Mouse (Mus musculus) small intestine, adult 2 months (tissue): ENCODE results near the gene Cldn13.

Source experiments
- CTCF ChIP-seq: fragments of 200-500 bp; IDR thresholded peaks from 2 replicates; pipeline ENCODE4 v1.5.1; 2012; ENCODE audit warnings: low read depth, mild to moderate bottlenecking, control low read depth, inconsistent platforms, low read length, moderate library complexity, mixed read lengths; ENCODE audit not compliant: insufficient replicate concordance, insufficient read length; ENCODE audit errors: extremely low read depth
- POLR2A ChIP-seq: fragments of 200-500 bp; IDR thresholded peaks from 2 replicates; pipeline ENCODE4 v1.6.1; 2012; ENCODE audit warnings: low read depth, mild to moderate bottlenecking, control low read depth, inconsistent platforms, low read length, moderate library complexity

GRCm38 (mm10) chr5:134875245-134875644, 40.1 kb downstream of the Cldn13 start:
- TF ChIP-seq CTCF (no peak), POLR2A (no peak)
